Mouse (Mus musculus): Measurements from ENCODE around the gene Cdc34b.

The Cdc34b gene

DNA sequence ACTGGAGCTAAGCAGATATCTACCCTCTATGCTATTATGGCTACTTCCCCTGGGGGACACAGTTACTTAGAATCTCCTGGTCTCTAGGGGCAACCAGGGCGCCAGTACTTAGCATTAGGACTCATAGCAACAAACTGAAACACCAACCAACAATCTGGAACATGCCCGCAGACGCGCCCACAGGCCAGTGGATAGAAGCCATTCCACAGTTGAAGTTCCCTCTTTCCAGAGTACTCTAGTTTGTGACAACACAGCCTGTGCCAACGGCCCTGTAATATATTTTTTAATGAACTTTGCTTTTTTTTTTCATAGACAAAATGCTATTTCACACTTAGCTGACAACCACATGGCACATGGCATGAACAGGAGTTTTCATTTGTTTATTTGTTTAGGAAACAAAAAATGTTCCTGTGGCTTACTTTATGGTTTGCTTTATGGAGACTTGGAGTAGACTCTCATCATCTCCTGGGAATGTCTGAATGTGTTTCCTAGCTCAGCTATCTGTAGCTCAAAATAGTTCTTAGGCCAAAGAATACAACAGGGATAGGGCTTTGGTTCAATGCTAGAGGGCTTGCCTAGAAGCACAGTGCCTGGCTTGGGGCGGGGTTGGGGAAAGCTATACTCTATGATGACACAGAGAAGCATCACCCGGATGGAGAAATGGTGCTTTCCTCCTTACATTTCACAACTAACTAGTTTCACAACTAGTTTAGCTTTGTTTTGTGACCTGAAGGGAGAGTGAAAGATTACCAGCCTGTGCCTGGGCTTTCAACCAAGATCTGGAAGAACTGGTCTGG lies 23.3 kb upstream of the Cdc34b start:
- DNase-seq (ENCODE audit: low read depth, low spot score), result no peak
- no peaks in the 10 kb centered on the region for H3K27me3 ChIP-seq (ENCODE audit: control insufficient read depth, insufficient read depth, low read length, poor library complexity, severe bottlenecking)
- no peaks in the 10 kb centered on the region for H3K36me3 ChIP-seq (ENCODE audit: control insufficient read depth, insufficient read depth, low read length, poor library complexity, severe bottlenecking)

DNA sequence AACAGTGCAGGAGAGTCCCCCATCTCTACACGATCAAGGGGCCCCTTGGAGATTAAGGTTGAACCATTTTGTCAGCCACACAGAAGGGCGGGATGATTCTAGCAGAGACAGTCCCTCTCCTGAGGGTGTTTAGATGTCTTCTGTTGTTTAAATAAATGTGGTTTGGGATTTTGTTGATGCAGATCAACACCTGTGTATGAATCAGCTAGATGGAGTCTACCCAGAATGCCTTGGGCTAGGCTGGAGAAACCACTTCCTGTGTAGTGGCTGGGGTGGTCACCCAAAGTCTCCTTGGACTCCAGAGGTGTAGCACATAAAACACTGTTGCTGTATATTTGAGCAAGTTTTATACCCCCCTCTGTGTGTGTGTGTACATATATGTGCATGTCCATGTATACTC lies 22.4 kb upstream of the Cdc34b start:
- Histone ChIP-seq H3K36me3 (ENCODE audit: control insufficient read depth, insufficient read depth, low read length, poor library complexity, severe bottlenecking) (no peaks in the 10 kb centered on the region), H3K27me3 (ENCODE audit: control insufficient read depth, insufficient read depth, low read length, poor library complexity, severe bottlenecking) (no peaks in the 10 kb centered on the region)
- DNase-seq (ENCODE audit: low read depth, low spot score), result no peak

DNA sequence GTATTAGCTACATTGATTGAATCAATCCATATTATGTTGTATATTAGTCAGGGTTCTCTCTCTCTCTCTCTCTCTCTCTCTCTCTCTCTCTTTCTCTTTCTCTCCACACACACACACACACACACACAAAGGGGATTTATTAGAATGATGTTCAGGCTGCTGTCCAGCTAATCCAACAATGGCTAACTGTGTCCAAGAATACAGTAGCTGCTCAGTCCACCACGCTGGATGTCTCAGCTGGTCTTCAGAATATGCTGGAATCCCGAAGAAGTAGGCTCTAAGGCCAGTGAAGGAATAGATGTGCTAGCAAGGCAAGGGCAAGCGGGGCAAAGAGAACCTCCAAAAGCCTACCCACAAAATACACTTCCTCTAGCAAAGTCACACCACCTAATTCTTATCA lies 14.3 kb upstream of the Cdc34b start:
- no peaks in the 10 kb centered on the region for H3K36me3 ChIP-seq (ENCODE audit: control insufficient read depth, insufficient read depth, low read length, poor library complexity, severe bottlenecking)
- H3K27me3 ChIP-seq (ENCODE audit: control insufficient read depth, insufficient read depth, low read length, poor library complexity, severe bottlenecking), result no peaks in the 10 kb centered on the region; the same call in 1 of the 2 replicates
- no peak for DNase-seq (ENCODE audit: low read depth, low spot score)

DNA sequence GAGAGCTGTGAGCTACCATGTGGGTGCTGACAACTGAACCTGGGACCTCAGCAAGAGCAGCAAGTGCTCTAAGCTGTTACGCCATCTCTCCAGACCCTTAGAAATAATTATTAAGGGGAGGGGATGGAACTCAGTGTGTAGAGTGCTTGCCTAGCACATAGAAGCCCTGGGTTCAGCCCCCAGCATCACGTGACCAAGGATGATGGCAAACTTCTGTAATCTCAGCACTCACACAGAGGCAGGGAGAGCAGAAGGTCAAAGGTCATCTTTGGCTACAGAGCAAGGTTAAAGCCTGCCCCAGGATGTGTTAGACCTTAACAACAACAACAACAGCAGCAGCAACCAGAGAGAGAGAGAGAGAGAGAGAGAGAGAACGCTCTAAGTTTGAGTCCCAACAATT lies 13.0 kb upstream of the Cdc34b start:
- DNase-seq (ENCODE audit: low read depth, low spot score), result no peak
- no peaks in the 10 kb centered on the region for H3K36me3 ChIP-seq (ENCODE audit: control insufficient read depth, insufficient read depth, low read length, poor library complexity, severe bottlenecking)

DNA sequence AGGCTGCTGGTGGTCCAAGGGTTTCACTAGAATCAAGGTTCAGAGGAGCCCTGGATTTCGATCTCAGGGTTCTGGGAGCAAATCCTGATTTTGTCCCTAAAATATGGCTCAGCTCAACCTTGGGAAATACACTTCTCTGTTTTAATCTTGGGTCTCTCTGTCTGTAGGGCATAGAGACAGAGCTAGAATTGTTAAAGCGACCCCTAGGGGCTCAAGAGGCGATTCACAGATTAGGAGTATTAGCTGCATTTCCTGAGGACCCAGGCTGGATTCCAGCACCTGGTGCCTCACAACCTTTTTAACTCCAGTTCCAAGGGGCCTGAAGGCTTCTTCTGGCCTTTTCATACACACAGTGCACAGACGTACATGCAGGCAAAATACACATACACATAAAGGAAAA lies 12.0 kb upstream of the Cdc34b start:
- H3K36me3 ChIP-seq (ENCODE audit: control insufficient read depth, insufficient read depth, low read length, poor library complexity, severe bottlenecking), result no peaks in the 10 kb centered on the region
- H3K27me3 ChIP-seq (ENCODE audit: control insufficient read depth, insufficient read depth, low read length, poor library complexity, severe bottlenecking), result no peaks in the 10 kb centered on the region; the same call in 1 of the 2 replicates
- DNase-seq (ENCODE audit: low read depth, low spot score), result no peak

More for the DNA sequence above, 13.0 kb upstream of the Cdc34b start:
- H3K27me3 ChIP-seq (ENCODE audit: control insufficient read depth, insufficient read depth, low read length, poor library complexity, severe bottlenecking), result no peaks in the 10 kb centered on the region; the same call in 1 of the 2 replicates

DNA sequence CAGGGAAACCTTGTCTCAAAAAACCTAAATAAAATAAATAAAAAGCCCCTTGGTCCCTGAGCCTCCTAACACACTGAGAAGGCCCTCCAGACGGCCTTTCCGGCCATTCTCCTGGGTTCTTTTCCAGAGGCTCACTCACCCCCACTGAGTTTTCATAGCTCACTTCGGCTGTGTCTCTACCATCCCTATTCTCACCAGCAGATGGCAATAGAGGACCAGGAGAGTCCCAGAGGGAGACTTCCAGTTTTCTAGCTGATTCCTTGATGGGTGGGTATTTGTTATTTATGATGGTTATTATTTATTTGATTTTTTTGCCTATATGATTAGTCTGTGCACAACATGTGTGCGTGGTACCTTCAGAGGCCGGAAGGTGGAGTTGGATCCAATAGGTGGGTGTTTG lies 11.3 kb upstream of the Cdc34b start:
- Histone ChIP-seq H3K27me3 (ENCODE audit: control insufficient read depth, insufficient read depth, low read length, poor library complexity, severe bottlenecking) (no peaks in the 10 kb centered on the region; the same call in 1 of the 2 replicates), H3K36me3 (ENCODE audit: control insufficient read depth, insufficient read depth, low read length, poor library complexity, severe bottlenecking) (no peaks in the 10 kb centered on the region)
- DNase-seq (ENCODE audit: low read depth, low spot score), result peak; percentile 59

DNA sequence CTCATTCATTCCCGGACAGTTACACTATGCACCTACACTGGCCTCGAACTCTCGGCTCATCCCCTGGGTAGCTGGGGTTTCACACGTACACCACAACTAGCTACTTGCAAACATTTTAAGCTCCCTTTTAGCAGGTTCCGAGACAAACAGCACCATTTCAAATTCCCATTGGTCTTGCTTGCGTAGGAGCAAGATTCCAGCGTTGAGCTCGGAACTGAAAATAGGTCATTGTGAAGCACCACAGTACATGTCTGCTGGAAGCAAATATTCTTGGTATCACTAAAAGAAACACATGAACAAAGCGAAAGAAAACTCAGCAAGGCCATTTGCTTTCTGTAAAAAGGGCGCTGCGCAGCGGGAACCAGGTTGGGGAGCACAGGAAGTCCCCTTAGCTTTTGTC lies 10.4 kb upstream of the Cdc34b start:
- no peak for DNase-seq (ENCODE audit: low read depth, low spot score)
- H3K36me3 ChIP-seq (ENCODE audit: control insufficient read depth, insufficient read depth, low read length, poor library complexity, severe bottlenecking), result no peaks in the 10 kb centered on the region
- no peaks in the 10 kb centered on the region; the same call in 1 of the 2 replicates for H3K27me3 ChIP-seq (ENCODE audit: control insufficient read depth, insufficient read depth, low read length, poor library complexity, severe bottlenecking)

DNA sequence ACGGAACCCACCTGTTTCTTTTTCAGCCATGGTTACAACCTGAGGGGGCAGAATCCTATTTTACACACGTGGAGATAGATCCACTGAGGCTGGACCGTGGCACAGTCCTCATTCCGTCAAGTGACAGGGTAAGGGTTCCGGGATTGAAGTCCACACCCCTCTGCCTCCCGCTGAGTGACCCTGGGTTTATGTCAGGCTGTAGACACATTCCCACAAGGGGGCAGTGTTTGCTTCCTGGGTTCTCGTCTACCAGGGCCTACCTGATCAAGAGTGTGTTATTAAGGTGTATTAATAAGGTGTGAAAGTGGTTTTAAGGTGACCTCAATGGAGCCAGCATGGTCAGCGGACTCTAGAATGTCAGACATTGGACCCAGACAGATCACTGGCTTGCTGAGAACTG lies 8.8 kb upstream of the Cdc34b start:
- no peaks in the 10 kb centered on the region for H3K36me3 ChIP-seq (ENCODE audit: control insufficient read depth, insufficient read depth, low read length, poor library complexity, severe bottlenecking)
- DNase-seq (ENCODE audit: low read depth, low spot score), result peak; percentile 36

DNA sequence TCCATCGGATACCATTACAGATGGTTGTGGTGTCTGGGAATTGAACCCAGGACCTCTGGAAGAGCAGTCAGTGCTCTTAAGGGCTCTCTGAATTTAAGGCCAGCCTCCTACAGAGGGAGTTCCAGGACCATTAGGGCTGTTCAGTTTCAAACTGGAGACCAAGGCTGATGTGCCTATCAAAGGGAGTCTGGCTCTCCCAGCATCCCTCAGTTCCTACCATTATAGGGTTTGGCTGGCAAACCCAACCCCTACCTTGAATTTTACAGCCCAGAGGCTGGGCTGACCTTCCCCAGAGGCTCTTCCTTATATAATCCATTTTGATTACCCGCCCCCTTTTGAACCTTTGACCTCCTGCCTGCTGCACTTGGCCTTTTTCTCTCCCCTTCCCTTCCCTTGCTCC lies 5.8 kb upstream of the Cdc34b start:
- no peak for DNase-seq (ENCODE audit: low read depth, low spot score)
- Histone ChIP-seq H3K36me3 (ENCODE audit: control insufficient read depth, insufficient read depth, low read length, poor library complexity, severe bottlenecking) (no peaks in the 10 kb centered on the region), H3K27me3 (ENCODE audit: control insufficient read depth, insufficient read depth, low read length, poor library complexity, severe bottlenecking) (no peaks in the 10 kb centered on the region)

More for the DNA sequence above, 8.8 kb upstream of the Cdc34b start:
- no peaks in the 10 kb centered on the region; the same call in 1 of the 2 replicates for H3K27me3 ChIP-seq (ENCODE audit: control insufficient read depth, insufficient read depth, low read length, poor library complexity, severe bottlenecking)

DNA sequence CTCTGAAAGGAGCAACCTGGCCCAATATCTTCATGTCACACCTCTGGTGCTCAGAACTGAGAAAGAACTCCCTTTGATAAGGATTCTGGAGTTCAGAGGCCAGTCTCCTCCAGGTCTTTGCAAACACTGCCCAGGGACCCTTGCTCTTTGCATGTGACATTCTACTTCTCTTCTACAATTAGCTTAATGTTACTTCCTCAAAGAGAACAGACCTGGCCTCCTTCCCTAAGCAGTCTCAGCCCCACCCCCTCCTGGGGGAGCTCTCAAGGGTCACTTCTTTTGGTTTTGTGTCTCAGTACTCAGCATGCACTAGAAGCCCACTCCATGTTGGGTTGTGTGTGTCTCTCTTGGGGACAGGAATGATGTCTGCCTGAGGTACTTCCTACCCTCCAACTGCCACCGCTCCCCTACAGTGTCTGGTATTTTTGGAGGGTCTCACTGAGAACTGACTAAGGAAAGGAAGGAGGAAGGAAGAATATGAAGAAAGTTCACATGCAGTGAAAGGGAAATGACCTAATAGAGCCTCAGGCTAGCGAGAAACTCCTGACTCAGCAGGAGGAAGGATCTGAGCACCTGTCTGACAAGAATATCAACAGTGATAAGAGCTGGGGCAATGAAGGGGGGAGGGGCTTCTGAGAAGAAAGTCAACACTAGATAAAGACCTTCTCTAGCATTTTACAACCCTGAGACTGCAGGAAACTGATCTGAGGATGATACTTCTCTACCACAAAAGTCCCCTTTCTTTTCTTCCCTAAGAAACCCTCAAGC lies 11.5 kb downstream of the Cdc34b start:
- no peak for DNase-seq (ENCODE audit: low read depth, low spot score)
- Histone ChIP-seq H3K27me3 (ENCODE audit: control insufficient read depth, insufficient read depth, low read length, poor library complexity, severe bottlenecking) (no peaks in the 10 kb centered on the region), H3K36me3 (ENCODE audit: control insufficient read depth, insufficient read depth, low read length, poor library complexity, severe bottlenecking) (no peaks in the 10 kb centered on the region)

DNA sequence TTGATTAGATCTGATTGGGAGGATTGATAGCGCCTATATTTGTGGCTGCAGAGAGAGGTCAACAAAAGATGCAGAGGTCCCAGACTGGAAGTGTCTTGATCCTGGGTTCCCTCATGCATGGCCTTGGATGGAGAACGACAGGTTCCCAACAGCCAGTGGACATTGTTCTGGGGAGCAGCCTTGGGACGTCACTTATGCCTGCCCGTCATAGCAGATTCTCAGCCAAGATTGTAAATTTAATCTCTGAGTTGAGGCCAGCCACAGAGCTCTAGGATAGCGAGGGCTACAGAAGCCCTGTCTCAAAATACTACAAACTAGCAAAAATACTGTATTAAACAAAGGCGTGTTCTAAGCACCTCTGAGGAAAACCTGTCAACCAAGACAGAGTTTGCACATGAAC lies 18.3 kb downstream of the Cdc34b start:
- no peaks in the 10 kb centered on the region for H3K27me3 ChIP-seq (ENCODE audit: control insufficient read depth, insufficient read depth, low read length, poor library complexity, severe bottlenecking)
- no peaks in the 10 kb centered on the region for H3K36me3 ChIP-seq (ENCODE audit: control insufficient read depth, insufficient read depth, low read length, poor library complexity, severe bottlenecking)
- no peak for DNase-seq (ENCODE audit: low read depth, low spot score)

DNA sequence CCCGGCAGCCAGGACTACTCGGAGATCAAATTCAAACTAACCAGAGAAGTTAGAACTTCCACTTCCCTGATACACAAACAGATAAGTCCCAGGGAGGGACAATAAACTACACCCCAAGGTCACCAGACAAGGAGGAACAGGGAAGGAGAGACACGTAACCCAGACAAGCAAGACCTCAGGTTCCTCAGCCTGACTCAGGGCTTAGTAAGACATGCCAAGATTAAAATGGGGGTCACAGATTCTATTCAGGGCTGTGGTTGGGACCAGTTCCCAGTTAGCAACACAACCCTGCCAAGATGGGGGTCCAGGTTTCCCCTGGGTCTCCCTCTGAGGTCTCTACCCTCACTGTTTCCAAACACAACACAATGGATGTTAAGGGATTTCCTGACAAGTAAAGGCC lies 18.8 kb downstream of the Cdc34b start:
- no peak for DNase-seq (ENCODE audit: low read depth, low spot score)
- H3K36me3 ChIP-seq (ENCODE audit: control insufficient read depth, insufficient read depth, low read length, poor library complexity, severe bottlenecking), result no peaks in the 10 kb centered on the region

DNA sequence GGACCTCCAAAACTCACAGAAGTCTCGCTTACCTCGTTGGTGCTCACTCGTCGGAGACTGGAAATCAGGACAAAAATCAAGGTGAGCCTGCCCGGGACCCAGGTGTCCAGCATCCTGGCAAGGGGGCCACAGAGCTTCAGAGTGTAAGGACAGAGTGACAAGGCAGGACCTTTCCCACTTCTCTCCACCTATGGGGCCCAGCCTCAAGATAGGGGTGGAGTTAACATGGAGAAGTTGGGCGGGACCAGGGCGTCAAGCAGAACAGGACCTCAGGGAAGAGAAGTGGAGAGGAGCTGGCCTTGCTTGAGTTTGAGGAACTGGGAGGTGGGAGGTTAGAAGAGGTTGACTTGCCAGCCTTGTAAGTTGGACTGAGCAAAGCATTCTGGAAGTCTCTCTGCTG lies 19.2 kb downstream of the Cdc34b start:
- no peak for DNase-seq (ENCODE audit: low read depth, low spot score)
- H3K36me3 ChIP-seq (ENCODE audit: control insufficient read depth, insufficient read depth, low read length, poor library complexity, severe bottlenecking), result no peaks in the 10 kb centered on the region
- H3K27me3 ChIP-seq (ENCODE audit: control insufficient read depth, insufficient read depth, low read length, poor library complexity, severe bottlenecking), result no peaks in the 10 kb centered on the region

More for the DNA sequence above, 18.8 kb downstream of the Cdc34b start:
- H3K27me3 ChIP-seq (ENCODE audit: control insufficient read depth, insufficient read depth, low read length, poor library complexity, severe bottlenecking), result no peaks in the 10 kb centered on the region

DNA sequence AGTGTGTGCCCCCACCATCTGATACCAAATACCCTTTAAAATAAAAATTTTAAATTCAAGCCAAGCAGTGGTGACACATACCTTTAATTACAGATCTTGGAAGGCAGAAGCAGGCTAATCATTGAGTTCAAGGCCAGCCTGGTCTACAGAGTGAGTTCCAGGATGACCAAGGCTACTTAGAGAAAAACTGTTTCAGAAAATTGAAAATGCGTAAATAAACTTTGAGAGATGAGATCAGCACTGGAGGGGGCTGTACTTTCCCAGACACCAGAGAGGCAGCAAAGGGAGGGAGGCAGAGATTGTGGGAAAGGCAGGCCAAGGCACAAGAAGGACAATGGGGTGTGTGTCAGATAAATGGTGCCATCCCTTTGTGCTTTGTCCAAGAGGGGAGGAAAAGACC lies 20.7 kb downstream of the Cdc34b start:
- no peaks in the 10 kb centered on the region for H3K36me3 ChIP-seq (ENCODE audit: control insufficient read depth, insufficient read depth, low read length, poor library complexity, severe bottlenecking)

DNA sequence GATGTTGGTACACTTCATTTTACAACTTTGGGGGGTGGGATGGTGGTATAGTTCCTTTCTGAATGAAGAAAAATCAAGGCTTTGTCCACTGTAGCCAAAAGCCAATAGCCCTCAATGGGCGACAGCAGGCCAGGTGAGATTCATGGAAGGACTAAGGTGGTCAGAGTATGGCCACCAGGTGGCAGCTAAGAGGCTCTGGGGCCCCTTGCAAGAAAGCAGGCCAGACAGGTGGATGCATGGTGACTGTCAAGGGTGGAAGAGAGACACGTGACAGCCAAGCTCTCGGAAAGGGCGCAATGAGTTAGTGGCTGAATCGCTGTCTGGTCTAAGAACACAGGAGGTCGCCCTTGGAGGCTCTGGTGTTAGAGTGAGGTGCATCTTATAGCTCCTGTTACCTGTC lies 21.2 kb downstream of the Cdc34b start:
- no peaks in the 10 kb centered on the region for H3K36me3 ChIP-seq (ENCODE audit: control insufficient read depth, insufficient read depth, low read length, poor library complexity, severe bottlenecking)
- DNase-seq (ENCODE audit: low read depth, low spot score), result no peak
- H3K27me3 ChIP-seq (ENCODE audit: control insufficient read depth, insufficient read depth, low read length, poor library complexity, severe bottlenecking), result no peaks in the 10 kb centered on the region

More for the DNA sequence above, 20.7 kb downstream of the Cdc34b start:
- no peaks in the 10 kb centered on the region for H3K27me3 ChIP-seq (ENCODE audit: control insufficient read depth, insufficient read depth, low read length, poor library complexity, severe bottlenecking)
- no peak for DNase-seq (ENCODE audit: low read depth, low spot score)

Data from splenic B cell, adult 2 months (primary cell).